Mouse (Mus musculus) hindbrain, embryonic 11.5 days (tissue): ENCODE results near the gene Prim2. TPM values are rescaled to one million over a fixed set of nuclear protein-coding genes. Genes with fewer than 3 reads are reported as not detected.
A peak's percentile ranks its signal among the peaks of the same experiment; 100 is the strongest.

Experiments used
- ATAC-seq: fragments of 200-750 bp; cut with Nextera tagmentation; 2 replicates; pipeline ENCODE4 v1.8.0; 2017; ENCODE audit warnings: mild to moderate bottlenecking, moderate TSS enrichment, moderate library complexity; ENCODE audit not compliant: low FRiP score
- DNase-seq: peaks from one replicate; pipeline ENCODE4 v3.0.0-alpha.2; 2015; ENCODE audit warnings: low spot score
- H3K27ac ChIP-seq: fragments of 300-500 bp; sonication (generic); 2 replicates; pipeline ENCODE4 v1.5.1; 2014; ENCODE audit warnings: mild to moderate bottlenecking, low read depth, low read length
- H3K27me3 ChIP-seq: fragments of 300-500 bp; sonication (generic); 2 replicates; pipeline ENCODE4 v1.6.1; 2014; ENCODE audit warnings: mild to moderate bottlenecking, low read length, moderate library complexity, mixed read lengths; ENCODE audit not compliant: control insufficient read depth, insufficient read depth
- H3K36me3 ChIP-seq: fragments of 300-500 bp; sonication (generic); 2 replicates; pipeline ENCODE4 v1.6.1; 2014; ENCODE audit warnings: mild to moderate bottlenecking, low read length, moderate library complexity, mixed read lengths; ENCODE audit not compliant: control insufficient read depth, insufficient read depth
- H3K4me1 ChIP-seq: fragments of 300-500 bp; sonication (generic); replicated peaks from 2 replicates; pipeline ENCODE4 v1.6.1; 2014; ENCODE audit warnings: low read length, mixed read lengths; ENCODE audit not compliant: control insufficient read depth, insufficient read depth
- H3K4me2 ChIP-seq: fragments of 300-500 bp; sonication (generic); replicated peaks from 2 replicates; pipeline ENCODE4 v1.6.1; 2014; ENCODE audit warnings: mild to moderate bottlenecking, low read depth, low read length
- H3K4me3 ChIP-seq: fragments of 300-500 bp; sonication (generic); 2 replicates; pipeline ENCODE4 v1.5.1; 2014; ENCODE audit warnings: low read depth, low read length
- H3K9ac ChIP-seq: fragments of 300-500 bp; sonication (generic); 2 replicates; pipeline ENCODE4 v1.6.1; 2014; ENCODE audit warnings: low read depth, low read length
- H3K9me3 ChIP-seq: fragments of 300-500 bp; sonication (generic); 2 replicates; pipeline ENCODE4 v1.6.1; 2016; ENCODE audit warnings: low read length; ENCODE audit not compliant: control insufficient read depth
- WGBS: fragments of 180-500 bp; shearing (Covaris S2); extraction: QIAGEN DNeasy Blood & Tissue Kit; methylation state at CpG from one replicate; pipeline ENCODE4 v1.1.7; 2014; 5-methylcytosine and 5-hydroxymethylcytosine counted together
- polyA plus RNA-seq: library from polyadenylated mRNA; unstranded; fragments of >200 nt; fragmentation: Nextera tagmentation; extraction: Ambion mirVana; gene quantifications from 2 replicates; pipeline ENCODE4 v1.2.1, GENCODE M21; 2014

Gene Prim2
- polyA plus RNA-seq, 1 experiment from 2014 or later: 44.1 TPM

GRCm38 (mm10) chr1:33502890-33503289 lies 166.7 kb downstream of the Prim2 start:
- H3K4me2 ChIP-seq: no peak overlapping the region
- no peak overlapping the region for H3K27ac ChIP-seq
- no peaks in the 10 kb centered on the region for H3K9me3 ChIP-seq
- H3K9ac ChIP-seq: no peak overlapping the region
- no peak overlapping the region for H3K4me3 ChIP-seq
- H3K36me3 ChIP-seq: no peaks in the 10 kb centered on the region
- H3K27me3 ChIP-seq: no peaks in the 10 kb centered on the region
- ATAC-seq (no peak), DNase-seq (no peak)
- H3K4me1 ChIP-seq: no peaks in the 10 kb centered on the region
- WGBS: 91% methylated on average over 7 of the region's 7 CpGs

- Histone ChIP-seq H3K9ac (no peak overlapping the region), H3K27me3 (no peaks in the 10 kb centered on the region), H3K4me1 (no peaks in the 10 kb centered on the region), H3K9me3 (no peaks in the 10 kb centered on the region), H3K4me3 (no peak overlapping the region), H3K4me2 (no peak overlapping the region), H3K36me3 (no peaks in the 10 kb centered on the region), H3K27ac (no peak overlapping the region)
- DNase-seq: no peak
- no peak for ATAC-seq
- WGBS: 75% methylated on average over 1 of the region's 1 CpGs
These were observed 167.3 kb downstream of the Prim2 start for GRCm38 (mm10) chr1:33502298-33502697.

GRCm38 (mm10) chr1:33500111-33500510 lies 169.5 kb downstream of the Prim2 start:
- Histone ChIP-seq H3K4me2 (no peak overlapping the region), H3K27ac (no peak overlapping the region), H3K36me3 (no peaks in the 10 kb centered on the region), H3K4me1 (no peaks in the 10 kb centered on the region), H3K9me3 (no peaks in the 10 kb centered on the region), H3K9ac (no peak overlapping the region), H3K27me3 (no peaks in the 10 kb centered on the region), H3K4me3 (no peak overlapping the region)
- DNase-seq (no peak), ATAC-seq (no peak)
- 88% methylated on average over 9 of the region's 9 CpGs for WGBS

GRCm38 (mm10) chr1:33499603-33500002 lies 170.0 kb downstream of the Prim2 start:
- WGBS: 90% methylated on average over 4 of the region's 4 CpGs
- Histone ChIP-seq H3K27ac (no peak overlapping the region), H3K9ac (no peak overlapping the region), H3K4me2 (no peak overlapping the region), H3K4me3 (no peak overlapping the region), H3K36me3 (no peaks in the 10 kb centered on the region), H3K4me1 (no peaks in the 10 kb centered on the region), H3K27me3 (no peaks in the 10 kb centered on the region), H3K9me3 (no peaks in the 10 kb centered on the region)
- DNase-seq (no peak), ATAC-seq (no peak)

- 87% methylated on average over 4 of the region's 4 CpGs for WGBS
- no peak overlapping the region for H3K27ac ChIP-seq
- no peak overlapping the region for H3K4me2 ChIP-seq
These were observed 173.5 kb downstream of the Prim2 start for GRCm38 (mm10) chr1:33496128-33496527.

GRCm38 (mm10) chr1:33495586-33495985 lies 174.0 kb downstream of the Prim2 start:
- H3K27ac ChIP-seq: no peak overlapping the region
- WGBS: 74% methylated on average over 3 of the region's 3 CpGs
- H3K36me3 ChIP-seq: no peaks in the 10 kb centered on the region
- H3K4me2 ChIP-seq: no peak overlapping the region
- no peak for ATAC-seq
- no peak overlapping the region for H3K9ac ChIP-seq
- no peak for DNase-seq
- H3K4me3 ChIP-seq: no peak overlapping the region
- H3K4me1 ChIP-seq: no peaks in the 10 kb centered on the region
- no peaks in the 10 kb centered on the region for H3K9me3 ChIP-seq
- H3K27me3 ChIP-seq: no peaks in the 10 kb centered on the region

More at GRCm38 (mm10) chr1:33496128-33496527, 173.5 kb downstream of the Prim2 start:
- H3K36me3 ChIP-seq: no peaks in the 10 kb centered on the region
- no peaks in the 10 kb centered on the region for H3K27me3 ChIP-seq
- DNase-seq: no peak
- no peaks in the 10 kb centered on the region for H3K4me1 ChIP-seq
- no peak for ATAC-seq
- no peak overlapping the region for H3K4me3 ChIP-seq
- H3K9me3 ChIP-seq: no peaks in the 10 kb centered on the region
- no peak overlapping the region for H3K9ac ChIP-seq

- ATAC-seq (peak; percentile 51; the same call in 1 of the 2 replicates), DNase-seq (no peak)
- WGBS: 67% methylated on average over 8 of the region's 8 CpGs
- Histone ChIP-seq H3K36me3 (no peaks in the 10 kb centered on the region), H3K4me1 (no peaks in the 10 kb centered on the region), H3K4me2 (no peak overlapping the region), H3K27me3 (no peaks in the 10 kb centered on the region), H3K9me3 (no peaks in the 10 kb centered on the region), H3K4me3 (no peak overlapping the region), H3K27ac (no peak overlapping the region), H3K9ac (no peak overlapping the region)
These were observed 174.4 kb downstream of the Prim2 start for GRCm38 (mm10) chr1:33495203-33495553.

- H3K4me3 ChIP-seq: no peak overlapping the region
- H3K9me3 ChIP-seq: no peaks in the 10 kb centered on the region
- H3K36me3 ChIP-seq: no peaks in the 10 kb centered on the region
- H3K27me3 ChIP-seq: no peaks in the 10 kb centered on the region
- no peak overlapping the region for H3K27ac ChIP-seq
- DNase-seq (peak; percentile 31), ATAC-seq (peak; percentile 84)
- no peak overlapping the region for H3K4me2 ChIP-seq
- no peaks in the 10 kb centered on the region for H3K4me1 ChIP-seq
- 18% methylated on average over 2 of the region's 2 CpGs for WGBS
- no peak overlapping the region for H3K9ac ChIP-seq
These were observed 174.9 kb downstream of the Prim2 start for GRCm38 (mm10) chr1:33494524-33495202.

- 88% methylated on average over 6 of the region's 6 CpGs for WGBS
- no peaks in the 10 kb centered on the region for H3K36me3 ChIP-seq
These were observed 179.4 kb downstream of the Prim2 start for GRCm38 (mm10) chr1:33490220-33490619.

More at GRCm38 (mm10) chr1:33490220-33490619, 179.4 kb downstream of the Prim2 start:
- H3K4me2 ChIP-seq: no peak overlapping the region
- no peak for ATAC-seq
- H3K9ac ChIP-seq: no peak overlapping the region
- no peaks in the 10 kb centered on the region for H3K4me1 ChIP-seq
- DNase-seq: no peak
- H3K27me3 ChIP-seq: no peaks in the 10 kb centered on the region
- no peaks in the 10 kb centered on the region for H3K9me3 ChIP-seq
- H3K4me3 ChIP-seq: no peak overlapping the region
- no peak overlapping the region for H3K27ac ChIP-seq
